Mouse (Mus musculus) liver, adult 2 months (tissue): ENCODE data around the gene Fam168b. TPM values are rescaled to one million over a fixed set of nuclear protein-coding genes. Genes with fewer than 3 reads are reported as not detected.
A peak's percentile ranks its signal among the peaks of the same experiment; 100 is the strongest.

ENCODE experiments used
- DNase-seq: peaks from one replicate; pipeline ENCODE4 v3.0.0-alpha.2; 2011; ENCODE audit warnings: low read depth, low spot score; ENCODE audit errors: extremely low read depth
- H3K27ac ChIP-seq: fragments of 200-500 bp; replicated peaks from 2 replicates; pipeline ENCODE4 v1.5.1; 2012; ENCODE audit warnings: low read depth, mild to moderate bottlenecking, control low read depth, inconsistent platforms, low read length; ENCODE audit not compliant: insufficient read depth
- H3K27me3 ChIP-seq: fragments of 200-500 bp; 2 replicates; pipeline ENCODE4 v1.6.1; 2012; ENCODE audit warnings: mild to moderate bottlenecking, moderate library complexity, low read length, inconsistent platforms; ENCODE audit not compliant: control insufficient read depth, insufficient read depth
- H3K36me3 ChIP-seq: fragments of 200-500 bp; 2 replicates; pipeline ENCODE4 v1.6.1; 2012; ENCODE audit warnings: low read length, inconsistent platforms; ENCODE audit not compliant: control insufficient read depth, insufficient read depth
- H3K4me1 ChIP-seq: fragments of 200-500 bp; 2 replicates; pipeline ENCODE4 v1.6.1; 2011; ENCODE audit warnings: low read length; ENCODE audit not compliant: control insufficient read depth, insufficient read depth
- H3K4me3 ChIP-seq: fragments of 200-500 bp; 2 replicates; pipeline ENCODE4 v1.5.1; 2011; ENCODE audit warnings: low read depth, mild to moderate bottlenecking, control low read depth, low read length, moderate library complexity; ENCODE audit not compliant: insufficient read depth
- H3K79me2 ChIP-seq: fragments of 200-500 bp; 2 replicates; pipeline ENCODE4 v1.6.1; 2012; ENCODE audit warnings: inconsistent platforms, mild to moderate bottlenecking, low read length, moderate library complexity; ENCODE audit not compliant: control insufficient read depth, insufficient read depth
- H3K9ac ChIP-seq: fragments of 200-500 bp; 2 replicates; pipeline ENCODE4 v1.6.1; 2012; ENCODE audit warnings: low read depth, mild to moderate bottlenecking, control low read depth, inconsistent platforms, low read length
- CTCF ChIP-seq: fragments of 200-500 bp; IDR thresholded peaks from 2 replicates; pipeline ENCODE4 v1.5.1; 2011; ENCODE audit warnings: low read depth, low read length, control low read depth
- POLR2A ChIP-seq: fragments of 200-500 bp; IDR thresholded peaks from 2 replicates; pipeline ENCODE4 v1.6.1; 2011; ENCODE audit warnings: low read length, control low read depth; ENCODE audit not compliant: insufficient read depth; ENCODE audit errors: extremely low read depth
- WGBS: fragments of 180-500 bp; shearing (Covaris S2); methylation state at CpG from one replicate; pipeline ENCODE4 v1.1.7; 2018; 5-methylcytosine and 5-hydroxymethylcytosine counted together
- polyA plus RNA-seq: library from polyadenylated mRNA; depleted of rRNA; stranded (reverse); fragments of >200 nt; gene quantifications from 2 replicates; pipeline ENCODE4 v1.2.3, GENCODE M21; 2012
- total RNA-seq: library from RNA; depleted of rRNA; stranded (reverse); fragments of >200 nt; gene quantifications from 2 replicates; pipeline ENCODE4 v1.2.3, GENCODE M21; 2014

The Fam168b gene
- total and polyA plus RNA-seq, 2 experiments = 16.6 to 105 TPM

DNA sequence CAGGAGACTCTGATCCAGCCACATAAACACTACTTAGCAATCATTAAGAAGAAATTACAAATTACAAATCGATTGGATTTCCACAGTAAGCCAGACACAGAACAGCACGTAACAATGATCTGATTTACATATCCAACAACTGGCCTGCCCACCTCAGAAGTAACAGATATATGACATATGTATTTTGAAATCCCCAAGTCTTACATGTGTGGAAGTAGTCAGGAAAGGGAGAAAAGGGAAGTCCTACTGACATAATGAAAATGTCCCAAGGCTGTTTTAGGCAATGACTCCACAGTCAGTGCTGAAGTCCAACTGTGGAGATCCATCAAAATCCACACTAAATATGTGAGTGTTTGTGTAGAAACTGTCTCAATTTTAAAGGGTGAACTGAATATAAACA, 21.5 kb downstream of the Fam168b start:
- TF ChIP-seq POLR2A (no peak), CTCF (no peak)
- Histone ChIP-seq H3K27me3 (no peaks in the 10 kb centered on the region), H3K79me2 (peaks cover 12% of the 10 kb centered on the region; the same call in 1 of the 2 replicates), H3K36me3 (peaks cover 20% of the 10 kb centered on the region; the same call in 1 of the 2 replicates), H3K4me3 (no peak overlapping the region), H3K27ac (no peak overlapping the region), H3K4me1 (peaks cover 5% of the 10 kb centered on the region; the same call in 1 of the 2 replicates), H3K9ac (no peak overlapping the region)
- 94% methylated on average over 2 of the region's 2 CpGs for WGBS
- no peak for DNase-seq

DNA sequence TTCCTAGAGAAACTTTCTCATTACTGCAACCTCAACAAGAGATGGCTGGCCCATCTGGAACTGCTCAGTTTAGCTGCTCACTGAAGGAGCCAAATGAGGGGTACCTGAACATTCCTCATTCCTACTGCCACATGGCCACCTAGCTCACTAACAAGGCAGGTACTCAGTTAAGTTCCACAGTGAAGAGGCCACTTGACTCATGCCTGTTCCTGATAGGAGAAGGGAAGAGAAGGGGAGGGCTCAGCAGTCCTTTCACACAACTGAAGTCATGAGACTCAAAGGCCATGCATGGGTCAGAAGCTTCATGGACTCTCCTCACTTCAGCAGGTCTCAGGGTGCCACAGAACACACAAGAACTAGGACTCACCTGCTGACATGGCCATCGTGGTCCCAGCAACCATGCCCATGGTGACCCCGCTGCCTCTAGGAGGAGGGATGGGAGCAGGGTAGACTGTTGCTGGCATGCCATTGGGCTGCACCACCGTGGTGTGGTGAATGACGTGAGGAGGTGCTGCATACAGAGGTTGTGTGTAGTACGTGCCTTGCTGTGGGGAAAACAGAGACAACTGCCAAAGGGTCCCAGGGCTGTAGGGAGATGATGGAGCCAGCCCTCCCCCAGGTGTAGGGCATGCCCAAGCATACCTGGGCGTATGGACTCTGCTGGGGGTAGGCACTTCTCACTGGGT, 23.5 kb downstream of the Fam168b start:
- no peak overlapping the region for H3K27ac ChIP-seq
- no peak overlapping the region for H3K4me3 ChIP-seq
- no peak for DNase-seq
- no peak for TF ChIP-seq CTCF
- 93% methylated on average over 6 of the region's 6 CpGs for WGBS
- no peaks in the 10 kb centered on the region for H3K27me3 ChIP-seq
- H3K4me1 ChIP-seq = no peaks in the 10 kb centered on the region; the same call in 1 of the 2 replicates
- peaks cover 24% of the 10 kb centered on the region; the same call in 1 of the 2 replicates for H3K36me3 ChIP-seq
- peaks cover 10% of the 10 kb centered on the region; the same call in 1 of the 2 replicates for H3K79me2 ChIP-seq
- no peak overlapping the region for H3K9ac ChIP-seq

DNA sequence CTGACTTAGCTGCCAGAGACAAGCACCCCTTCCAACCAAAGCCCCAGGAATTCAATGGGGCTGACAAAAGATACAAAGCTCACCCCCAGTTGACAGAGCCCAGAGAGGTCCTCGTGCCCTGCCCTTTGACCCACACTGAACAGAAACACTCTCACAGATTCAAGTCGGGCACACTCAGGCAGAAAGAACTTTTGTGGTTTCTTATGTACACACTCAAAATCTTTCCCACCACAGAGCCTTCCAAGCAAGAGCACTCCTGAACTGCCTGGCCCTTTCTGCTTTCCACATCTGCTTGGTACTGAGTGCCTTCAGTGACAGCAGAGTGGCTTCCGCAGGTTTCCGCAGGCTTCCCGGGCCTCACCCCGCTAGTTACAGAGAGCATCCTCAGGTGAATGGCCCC, 27.0 kb downstream of the Fam168b start:
- H3K4me1 ChIP-seq = no peaks in the 10 kb centered on the region
- TF ChIP-seq POLR2A (no peak), CTCF (no peak)
- H3K27me3 ChIP-seq = no peaks in the 10 kb centered on the region
- H3K9ac ChIP-seq = no peak overlapping the region
- 83% methylated on average over 6 of the region's 6 CpGs for WGBS
- H3K36me3 ChIP-seq = peaks cover 23% of the 10 kb centered on the region; the same call in 1 of the 2 replicates
- no peak overlapping the region for H3K4me3 ChIP-seq
- no peaks in the 10 kb centered on the region for H3K79me2 ChIP-seq
- no peak for DNase-seq
- H3K27ac ChIP-seq = no peak overlapping the region

- Histone ChIP-seq H3K4me3 (no peak overlapping the region), H3K27me3 (no peaks in the 10 kb centered on the region), H3K4me1 (no peaks in the 10 kb centered on the region), H3K9ac (no peak overlapping the region), H3K79me2 (no peaks in the 10 kb centered on the region), H3K36me3 (peaks cover 10% of the 10 kb centered on the region; the same call in 1 of the 2 replicates), H3K27ac (no peak overlapping the region)
- no peak for DNase-seq
- WGBS = 91% methylated on average over 13 of the region's 13 CpGs
- TF ChIP-seq POLR2A = no peak
- peak; percentile 43; the same call in 1 of the 2 replicates for TF ChIP-seq CTCF
Observed at GRCm38 (mm10) chr1:34812407-34813247, 30.2 kb downstream of the Fam168b start.

GRCm38 (mm10) chr1:34811581-34811980, 31.3 kb downstream of the Fam168b start:
- H3K4me3 ChIP-seq = no peak overlapping the region
- no peak for TF ChIP-seq CTCF
- TF ChIP-seq POLR2A = no peak
- DNase-seq = no peak
- H3K79me2 ChIP-seq = no peaks in the 10 kb centered on the region
- 90% methylated on average over 6 of the region's 6 CpGs for WGBS
- peaks cover 6% of the 10 kb centered on the region; the same call in 1 of the 2 replicates for H3K36me3 ChIP-seq
- H3K9ac ChIP-seq = no peak overlapping the region
- no peaks in the 10 kb centered on the region for H3K4me1 ChIP-seq
- no peaks in the 10 kb centered on the region for H3K27me3 ChIP-seq
- no peak overlapping the region for H3K27ac ChIP-seq

- Histone ChIP-seq H3K27me3 (no peaks in the 10 kb centered on the region), H3K9ac (no peak overlapping the region), H3K27ac (no peak overlapping the region), H3K36me3 (peaks cover 6% of the 10 kb centered on the region; the same call in 1 of the 2 replicates), H3K4me3 (no peak overlapping the region), H3K79me2 (no peaks in the 10 kb centered on the region), H3K4me1 (no peaks in the 10 kb centered on the region)
- no peak for DNase-seq
- WGBS = 87% methylated on average over 6 of the region's 6 CpGs
- TF ChIP-seq CTCF (no peak), POLR2A (no peak)
Observed at GRCm38 (mm10) chr1:34811035-34811434, 31.8 kb downstream of the Fam168b start.
